Mouse (Mus musculus) midbrain, embryonic 10.5 days (tissue): ENCODE results near the gene 4931422A03Rik. TPM values are rescaled to one million over a fixed set of nuclear protein-coding genes. Genes with fewer than 3 reads are reported as not detected.
A peak's percentile ranks its signal among the peaks of the same experiment; 100 is the strongest.

Source experiments
- DNase-seq: peaks from one replicate; pipeline ENCODE4 v3.0.0-alpha.2; 2017; ENCODE audit warnings: low spot score
- H3K27ac ChIP-seq: fragments of 300-500 bp; sonication (generic); replicated peaks from 2 replicates; pipeline ENCODE4 v1.5.1; 2016; ENCODE audit warnings: mild to moderate bottlenecking
- H3K27me3 ChIP-seq: fragments of 300-500 bp; sonication (generic); 2 replicates; pipeline ENCODE4 v1.6.1; 2016; ENCODE audit warnings: low read depth, mild to moderate bottlenecking; ENCODE audit not compliant: poor library complexity, severe bottlenecking
- H3K36me3 ChIP-seq: fragments of 300-500 bp; sonication (generic); 2 replicates; pipeline ENCODE4 v1.6.1; 2016; ENCODE audit warnings: mild to moderate bottlenecking, moderate library complexity
- H3K4me1 ChIP-seq: fragments of 300-500 bp; sonication (generic); 2 replicates; pipeline ENCODE4 v1.6.1; 2016
- H3K4me3 ChIP-seq: fragments of 300-500 bp; sonication (generic); 2 replicates; pipeline ENCODE4 v1.5.1; 2016; ENCODE audit warnings: mild to moderate bottlenecking, moderate library complexity
- H3K9me3 ChIP-seq: fragments of 300-500 bp; sonication (generic); replicated peaks from 2 replicates; pipeline ENCODE4 v1.6.1; 2016; ENCODE audit warnings: mild to moderate bottlenecking
- WGBS: fragments of 180-500 bp; shearing (Covaris S2); methylation state at CpG from one replicate; pipeline ENCODE4 v1.1.7; 2016; 5-methylcytosine and 5-hydroxymethylcytosine counted together
- polyA plus RNA-seq: library from polyadenylated mRNA; unstranded; fragments of >200 nt; fragmentation: Nextera tagmentation; extraction: Ambion mirVana; gene quantifications from 2 replicates; pipeline ENCODE4 v1.2.1, GENCODE M21; 2016

The 4931422A03Rik gene
- polyA plus RNA-seq, 1 experiment from 2014 or later, result 1.1 TPM

DNA sequence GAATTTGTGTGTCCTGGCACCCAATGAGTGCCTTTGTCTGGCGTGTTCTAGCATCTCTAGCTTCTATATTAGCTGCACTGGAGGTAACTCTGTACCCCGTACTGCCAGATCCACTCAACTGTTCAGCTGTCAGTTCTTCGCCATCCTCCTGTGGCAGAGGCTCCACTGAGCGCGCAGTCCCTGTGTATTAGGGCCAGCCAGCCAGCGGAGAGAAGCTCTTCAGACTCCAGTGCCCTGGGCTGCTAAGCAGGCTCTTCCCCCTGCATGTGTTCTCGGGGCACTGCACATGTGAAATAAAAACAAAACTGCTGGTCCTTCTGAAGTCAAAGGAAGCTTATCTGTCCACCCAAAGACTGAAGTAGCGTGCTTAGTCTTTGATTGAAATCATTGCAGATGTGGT lies 50.9 kb downstream of the 4931422A03Rik start:
- Histone ChIP-seq H3K36me3 (no peaks in the 10 kb centered on the region), H3K4me3 (no peak overlapping the region), H3K27me3 (peaks cover 22% of the 10 kb centered on the region), H3K4me1 (peaks cover 13% of the 10 kb centered on the region), H3K9me3 (no peaks in the 10 kb centered on the region), H3K27ac (no peak overlapping the region)
- DNase-seq, result peak; percentile 21
- 62% methylated on average over 8 of the region's 8 CpGs for WGBS

DNA sequence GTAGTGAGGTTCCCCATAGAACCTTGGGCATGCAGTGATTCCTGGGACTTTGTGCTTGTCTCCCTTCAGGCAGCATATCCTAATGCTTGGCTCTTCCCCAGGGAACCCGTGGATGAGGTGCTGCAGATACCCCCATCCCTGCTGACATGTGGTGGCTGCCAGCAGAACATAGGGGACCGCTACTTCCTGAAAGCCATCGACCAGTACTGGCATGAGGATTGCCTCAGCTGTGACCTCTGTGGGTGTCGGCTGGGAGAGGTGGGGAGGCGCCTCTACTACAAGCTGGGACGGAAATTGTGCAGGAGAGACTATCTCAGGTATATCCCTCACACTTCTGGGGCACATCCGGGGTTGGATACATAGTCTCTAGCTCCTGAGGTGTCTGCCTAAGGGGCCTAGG lies 52.3 kb downstream of the 4931422A03Rik start:
- no peaks in the 10 kb centered on the region for H3K36me3 ChIP-seq
- H3K4me1 ChIP-seq, result peaks cover 22% of the 10 kb centered on the region
- H3K9me3 ChIP-seq, result no peaks in the 10 kb centered on the region
- DNase-seq, result no peak
- peaks cover 35% of the 10 kb centered on the region for H3K27me3 ChIP-seq
- no peak overlapping the region for H3K27ac ChIP-seq
- no peak overlapping the region for H3K4me3 ChIP-seq
- 85% methylated on average over 7 of the region's 7 CpGs for WGBS

DNA sequence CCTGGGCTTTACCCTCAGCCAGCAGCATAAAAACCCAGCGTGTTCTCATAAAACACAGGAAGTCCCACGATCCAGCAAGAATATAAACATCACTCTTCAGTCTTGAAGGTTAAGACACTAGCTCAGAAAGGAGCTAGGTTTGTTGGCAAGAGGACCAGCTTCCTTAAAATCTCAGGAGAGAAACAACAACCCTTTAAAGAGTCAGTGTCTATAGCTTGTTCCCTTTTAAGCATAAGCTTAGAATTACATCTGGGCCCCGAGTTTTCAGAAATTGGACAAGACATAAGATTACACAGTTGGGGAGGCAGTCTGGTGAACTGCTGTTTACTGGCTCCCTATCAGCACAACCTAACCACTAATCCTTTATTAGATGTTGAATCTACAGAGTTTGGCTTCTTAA lies 56.3 kb downstream of the 4931422A03Rik start:
- no peak for DNase-seq
- no peak overlapping the region for H3K27ac ChIP-seq
- H3K4me1 ChIP-seq, result peaks cover 26% of the 10 kb centered on the region
- no peaks in the 10 kb centered on the region for H3K36me3 ChIP-seq
- H3K4me3 ChIP-seq, result peak overlapping the region; percentile 71; the same call in 1 of the 2 replicates
- H3K9me3 ChIP-seq, result no peaks in the 10 kb centered on the region
- peaks cover 52% of the 10 kb centered on the region for H3K27me3 ChIP-seq
- 20% methylated on average over 3 of the region's 3 CpGs for WGBS

DNA sequence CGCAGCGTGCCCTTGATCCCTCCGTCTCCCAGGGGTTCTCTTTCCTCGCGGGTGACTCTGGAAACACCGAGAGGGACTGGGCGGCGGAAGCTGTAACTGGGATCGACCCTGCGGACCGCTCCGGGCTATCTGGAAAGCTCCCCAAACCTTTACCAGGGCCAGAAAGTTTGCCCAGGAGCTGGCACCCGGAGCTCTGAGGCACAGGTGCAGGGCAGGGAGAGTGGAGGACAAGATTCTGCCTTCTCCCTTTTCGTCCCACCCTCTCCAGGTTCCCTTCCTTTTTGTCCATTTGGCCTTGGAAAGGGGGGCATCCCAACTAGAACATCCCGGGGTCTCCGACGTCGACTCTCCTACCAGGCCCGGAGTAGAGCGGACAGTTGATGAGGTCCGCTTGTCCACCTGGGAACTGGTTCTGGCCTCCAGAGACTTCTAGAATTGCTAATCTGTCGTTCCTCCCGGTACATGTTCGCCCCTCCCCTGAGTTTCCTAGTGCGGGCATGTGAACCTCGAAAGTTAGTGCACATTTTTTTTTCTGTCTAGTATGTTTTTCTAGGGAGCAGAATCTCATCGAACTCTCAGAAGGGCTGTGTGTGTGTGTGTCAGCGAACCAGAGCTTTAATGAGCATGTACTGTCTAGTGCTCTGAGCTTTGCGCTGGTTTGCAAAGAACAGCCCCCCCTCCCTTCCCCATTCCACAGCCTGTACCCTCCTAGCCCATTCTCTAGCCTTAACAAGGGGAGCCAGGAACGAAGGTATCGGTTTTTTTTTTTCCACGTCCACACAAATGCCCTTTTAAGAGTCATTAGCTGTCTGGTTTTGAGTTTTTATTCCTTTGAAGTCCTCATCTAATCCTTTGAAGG lies 57.1 kb downstream of the 4931422A03Rik start:
- 1% methylated on average over 32 of the region's 32 CpGs for WGBS

DNA sequence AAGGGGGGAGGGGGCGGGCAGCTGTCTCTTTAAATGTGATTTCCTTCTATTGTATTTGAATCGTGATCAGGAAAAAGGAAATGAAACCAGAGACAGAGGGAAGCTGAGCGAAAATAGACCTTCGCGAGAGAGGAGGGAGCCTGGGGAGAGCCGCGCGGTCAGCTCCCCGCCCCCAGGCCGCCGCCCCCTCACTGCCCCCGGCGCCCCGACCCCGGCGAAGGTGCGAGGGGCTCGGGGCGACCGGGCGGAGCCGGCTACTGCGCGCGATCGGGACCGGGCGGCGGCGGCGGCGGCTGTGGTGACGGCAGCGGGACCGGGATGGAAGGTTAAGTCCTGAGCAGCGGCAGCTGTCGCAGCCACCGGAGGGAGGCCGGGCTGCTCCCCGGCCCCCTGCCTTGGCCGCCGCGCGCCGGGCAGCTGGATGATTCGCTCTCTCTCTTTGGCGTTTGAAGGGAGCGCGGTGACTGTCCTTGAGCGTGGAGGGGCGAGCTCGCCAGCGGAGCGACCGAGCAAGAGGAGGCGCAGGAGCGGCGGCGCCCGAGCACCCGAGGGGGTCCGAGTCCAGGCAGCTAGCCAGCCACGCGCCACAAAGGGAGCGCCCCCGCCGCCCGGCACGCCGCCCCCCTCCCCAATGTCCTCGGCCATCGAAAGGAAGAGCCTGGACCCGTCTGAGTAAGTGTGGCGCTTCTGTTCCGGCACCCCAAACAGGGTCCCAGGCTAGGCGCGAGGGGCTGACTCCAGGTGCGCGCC lies 57.9 kb downstream of the 4931422A03Rik start:
- H3K36me3 ChIP-seq, result no peaks in the 10 kb centered on the region
- H3K9me3 ChIP-seq, result no peaks in the 10 kb centered on the region
- peaks cover 66% of the 10 kb centered on the region for H3K27me3 ChIP-seq
- peaks cover 26% of the 10 kb centered on the region for H3K4me1 ChIP-seq
- under 1% methylated on average over 76 of the region's 79 CpGs for WGBS
- DNase-seq, result peak; percentile 73
- peak overlapping the region; percentile 86 for H3K27ac ChIP-seq
- H3K4me3 ChIP-seq, result peak overlapping the region; percentile 71

More for the DNA sequence above, 57.1 kb downstream of the 4931422A03Rik start:
- Histone ChIP-seq H3K4me3 (peak overlapping the region; percentile 71), H3K36me3 (no peaks in the 10 kb centered on the region), H3K27me3 (peaks cover 60% of the 10 kb centered on the region), H3K9me3 (no peaks in the 10 kb centered on the region), H3K4me1 (peaks cover 26% of the 10 kb centered on the region), H3K27ac (peak overlapping the region; percentile 86)
- DNase-seq, result no peak

DNA sequence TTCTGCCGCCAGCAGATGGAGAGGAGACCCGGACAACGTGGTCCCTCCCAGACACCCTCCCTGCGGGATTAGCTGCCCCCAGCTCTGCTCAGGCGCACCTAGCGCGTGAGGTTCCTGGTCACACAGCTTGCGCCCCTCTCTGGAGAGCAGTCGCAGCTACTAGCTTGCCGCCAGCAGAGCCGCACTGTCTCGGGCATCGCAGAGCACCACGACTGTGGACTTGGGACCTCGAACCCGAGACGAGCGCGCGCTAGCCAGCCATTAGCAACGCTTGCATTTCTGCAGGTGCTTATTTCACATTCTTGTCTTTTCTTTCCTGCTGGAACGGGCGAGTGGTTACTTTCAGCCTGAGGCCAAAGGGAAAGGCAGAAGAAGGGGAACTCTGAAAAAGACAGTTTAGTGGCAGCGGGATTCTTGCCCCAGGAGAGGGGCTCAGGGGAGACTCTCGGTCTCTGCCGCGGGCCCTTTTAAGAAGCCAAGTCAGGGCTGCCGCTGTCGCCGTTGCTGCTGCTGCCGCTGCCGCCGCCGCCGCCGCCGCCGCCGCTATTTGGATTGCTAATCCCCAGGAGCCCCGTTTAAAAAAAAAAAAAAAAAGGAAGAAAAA lies 58.6 kb downstream of the 4931422A03Rik start:
- under 1% methylated on average over 40 of the region's 40 CpGs for WGBS
- H3K9me3 ChIP-seq, result no peaks in the 10 kb centered on the region
- peak overlapping the region; percentile 71 for H3K4me3 ChIP-seq
- peak overlapping the region; percentile 86 for H3K27ac ChIP-seq
- peaks cover 67% of the 10 kb centered on the region for H3K27me3 ChIP-seq
- no peaks in the 10 kb centered on the region for H3K36me3 ChIP-seq
- peaks cover 26% of the 10 kb centered on the region for H3K4me1 ChIP-seq
- peak; percentile 80 for DNase-seq

DNA sequence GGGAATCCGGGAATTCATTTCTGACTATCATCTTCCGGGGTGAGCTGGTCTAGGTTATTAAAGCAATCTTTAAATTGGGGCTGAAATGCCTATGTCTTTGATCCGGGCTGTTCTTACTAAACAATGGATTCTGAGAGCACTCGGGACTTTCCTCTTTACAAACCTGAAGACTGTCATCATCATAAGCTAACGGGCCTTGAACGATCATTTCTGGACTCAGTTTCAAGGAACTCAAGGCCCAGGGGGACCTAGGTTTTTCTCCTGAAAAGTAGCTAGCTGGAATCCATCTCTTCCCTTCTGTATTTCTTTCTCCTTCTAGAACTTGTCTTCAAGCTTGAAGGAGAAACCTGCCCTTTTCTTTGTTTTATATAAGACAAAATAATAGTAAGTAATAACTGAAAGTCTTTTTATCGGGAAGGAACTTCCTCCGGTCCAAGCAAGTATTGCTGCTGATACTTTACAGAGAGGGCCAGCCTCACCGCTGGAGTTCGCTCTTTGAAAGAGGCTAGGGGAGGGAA lies 59.2 kb downstream of the 4931422A03Rik start:
- peaks cover 67% of the 10 kb centered on the region for H3K27me3 ChIP-seq

DNA sequence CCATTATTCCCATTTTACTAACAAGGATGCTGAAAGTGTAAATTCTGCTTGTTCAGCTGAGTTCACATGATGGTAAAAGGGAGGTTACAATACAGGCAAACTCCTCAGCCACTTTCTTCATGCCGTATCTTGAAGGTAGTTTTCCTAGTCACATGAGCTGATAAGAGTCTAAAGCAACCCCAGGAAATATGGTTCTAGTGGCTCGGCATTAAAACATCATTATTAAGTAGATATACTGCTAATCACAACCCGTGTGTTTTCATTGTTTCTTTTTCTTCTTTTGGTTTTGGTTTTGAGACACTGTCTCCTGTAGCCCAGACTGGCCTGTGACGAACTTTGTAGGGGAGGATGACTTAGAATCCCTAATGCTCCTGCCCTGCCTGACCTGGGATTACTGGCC lies 60.0 kb downstream of the 4931422A03Rik start:
- no peak for DNase-seq
- WGBS, result 67% methylated on average over 4 of the region's 4 CpGs
- Histone ChIP-seq H3K36me3 (no peaks in the 10 kb centered on the region), H3K27ac (no peak overlapping the region), H3K4me1 (peaks cover 26% of the 10 kb centered on the region), H3K9me3 (no peaks in the 10 kb centered on the region), H3K27me3 (peaks cover 60% of the 10 kb centered on the region), H3K4me3 (no peak overlapping the region)

More for the DNA sequence above, 59.2 kb downstream of the 4931422A03Rik start:
- DNase-seq, result no peak
- WGBS, result 22% methylated on average over 10 of the region's 10 CpGs
- no peaks in the 10 kb centered on the region for H3K36me3 ChIP-seq
- H3K27ac ChIP-seq, result peak overlapping the region; percentile 86
- peaks cover 26% of the 10 kb centered on the region for H3K4me1 ChIP-seq
- H3K9me3 ChIP-seq, result no peaks in the 10 kb centered on the region
- H3K4me3 ChIP-seq, result peak overlapping the region; percentile 71

DNA sequence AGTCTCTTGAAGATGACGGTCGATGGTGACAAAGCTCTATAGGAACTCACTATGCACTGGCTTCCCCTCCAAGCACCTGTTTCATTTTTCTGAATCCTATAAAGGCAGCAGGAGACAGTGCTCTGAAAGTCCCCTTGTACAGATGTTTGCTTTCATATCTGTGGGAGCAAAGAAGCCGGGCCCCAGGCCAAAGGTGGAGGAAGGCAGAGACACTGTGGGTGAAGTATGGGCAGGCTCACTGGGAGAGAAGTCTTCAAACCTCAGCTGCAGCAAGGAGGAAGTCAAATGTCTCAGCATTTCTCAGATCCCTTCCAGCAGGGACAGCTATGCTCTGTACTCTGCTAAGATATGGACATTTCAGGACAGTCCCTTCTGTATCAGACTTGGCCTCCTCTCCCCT lies 62.8 kb downstream of the 4931422A03Rik start:
- 95% methylated on average over 3 of the region's 3 CpGs for WGBS
- no peak for DNase-seq

DNA sequence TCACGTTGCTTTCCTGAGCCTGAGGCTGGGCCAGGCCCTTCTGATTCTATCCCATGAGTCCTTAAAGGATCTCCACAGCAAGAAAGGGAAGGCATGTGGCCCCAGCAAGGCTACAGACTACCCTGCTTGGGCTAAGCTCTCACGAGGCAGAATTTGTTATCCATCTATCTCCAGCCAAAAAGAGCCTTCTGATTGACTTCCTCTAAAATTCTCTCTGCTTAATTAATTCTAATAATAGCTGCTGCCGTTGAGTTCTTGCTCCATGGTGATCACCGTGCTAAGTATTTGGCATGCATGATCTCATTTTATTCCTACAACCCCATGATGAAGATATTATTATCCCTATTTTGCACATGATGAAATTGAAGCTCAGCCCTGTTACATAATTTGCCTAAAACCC lies 65.8 kb downstream of the 4931422A03Rik start:
- 83% methylated on average over 4 of the region's 4 CpGs for WGBS
- no peak for DNase-seq
- H3K27me3 ChIP-seq, result peaks cover 15% of the 10 kb centered on the region; the same call in 1 of the 2 replicates
- H3K9me3 ChIP-seq, result no peaks in the 10 kb centered on the region
- H3K4me1 ChIP-seq, result no peaks in the 10 kb centered on the region
- no peak overlapping the region for H3K27ac ChIP-seq
- no peak overlapping the region for H3K4me3 ChIP-seq
- H3K36me3 ChIP-seq, result no peaks in the 10 kb centered on the region

More for the DNA sequence above, 62.8 kb downstream of the 4931422A03Rik start:
- Histone ChIP-seq H3K27me3 (peaks cover 32% of the 10 kb centered on the region), H3K4me1 (peaks cover 13% of the 10 kb centered on the region), H3K36me3 (no peaks in the 10 kb centered on the region), H3K4me3 (no peak overlapping the region), H3K9me3 (no peaks in the 10 kb centered on the region), H3K27ac (no peak overlapping the region)

DNA sequence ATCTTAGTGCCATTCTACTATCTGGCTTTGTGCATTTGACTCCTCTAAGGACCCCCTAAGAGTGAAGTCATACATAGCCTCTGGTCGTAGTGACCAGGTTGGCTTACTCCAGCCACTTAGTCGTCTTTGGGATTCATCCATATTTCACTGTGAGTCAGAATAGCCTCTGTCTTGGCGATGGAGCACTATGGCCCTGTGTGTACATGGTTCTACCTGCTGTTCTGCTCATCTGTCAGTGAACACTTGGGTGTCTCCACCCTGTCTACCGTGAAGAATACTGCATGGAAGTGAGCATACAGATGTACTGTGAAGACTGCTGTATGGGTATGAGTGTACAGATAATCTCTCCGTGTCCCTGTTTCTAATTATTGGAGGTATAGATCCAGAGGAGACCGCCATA lies 68.6 kb downstream of the 4931422A03Rik start:
- H3K36me3 ChIP-seq, result no peaks in the 10 kb centered on the region
- H3K27ac ChIP-seq, result no peak overlapping the region
- H3K4me1 ChIP-seq, result no peaks in the 10 kb centered on the region
- H3K9me3 ChIP-seq, result no peaks in the 10 kb centered on the region
- no peaks in the 10 kb centered on the region for H3K27me3 ChIP-seq
- no peak overlapping the region for H3K4me3 ChIP-seq
- DNase-seq, result no peak
- 90% methylated on average over 6 of the region's 6 CpGs for WGBS

DNA sequence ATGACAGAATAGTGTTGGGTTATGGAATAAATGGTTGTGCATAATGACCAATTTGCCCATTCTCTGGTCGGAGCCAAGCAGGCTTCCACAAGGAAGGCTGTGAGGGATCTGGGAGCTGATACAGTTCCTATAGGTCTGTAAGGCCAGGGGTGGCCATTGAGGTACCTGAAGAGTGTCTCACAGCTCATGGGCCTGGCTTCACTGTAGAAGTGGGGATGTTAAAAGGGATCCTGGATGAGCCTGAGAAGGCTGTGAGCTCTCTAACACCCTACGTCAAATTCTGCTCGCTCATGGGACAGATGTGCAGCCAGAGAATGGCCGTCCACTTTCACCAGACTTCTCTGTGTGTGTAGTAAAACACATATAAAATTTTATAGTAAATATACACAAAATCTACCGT lies 69.1 kb downstream of the 4931422A03Rik start:
- Histone ChIP-seq H3K27me3 (no peaks in the 10 kb centered on the region), H3K36me3 (no peaks in the 10 kb centered on the region), H3K4me1 (no peaks in the 10 kb centered on the region), H3K9me3 (no peaks in the 10 kb centered on the region), H3K27ac (no peak overlapping the region), H3K4me3 (no peak overlapping the region)
- WGBS, result 94% methylated on average over 5 of the region's 5 CpGs
- DNase-seq, result no peak
